Mouse (Mus musculus): Measurements from ENCODE around the gene Nr1i2.

DNA sequence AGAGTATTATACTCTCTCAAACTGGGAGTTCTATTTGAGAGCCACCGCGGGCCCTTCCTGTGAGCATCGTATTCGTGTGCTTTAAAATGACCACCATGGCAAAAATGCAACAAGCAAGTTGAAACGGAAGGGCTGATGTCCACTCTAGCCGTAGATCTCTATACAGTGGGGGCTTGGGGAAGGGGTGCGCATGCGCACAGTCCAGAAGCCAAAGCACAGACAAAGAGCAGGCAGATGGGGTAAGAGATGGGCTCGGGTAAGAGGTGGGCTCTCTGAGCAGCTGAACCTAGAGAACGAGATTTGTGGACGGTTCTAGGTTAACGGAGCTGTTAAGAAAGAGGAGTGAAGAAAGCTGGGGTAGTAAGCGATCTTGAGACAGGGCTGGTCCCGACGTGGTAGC is 29.7 kb upstream of the Nr1i2 start:
- no peak for TF ChIP-seq CTCF (IDR thresholded peaks at IDR 0.05; ENCODE audit: low read depth)
- no peak for TF ChIP-seq EP300 (IDR thresholded peaks at IDR 0.05; ENCODE audit: low read depth)

Measured in liver, postnatal 0 days (tissue).